Mouse (Mus musculus): Measurements from ENCODE around the gene Tspear.

GRCm38 (mm10) chr10:77902894-77903715, 216.7 kb downstream of the Tspear start:
- TF ChIP-seq CTCF (IDR thresholded peaks at IDR 0.05; ENCODE audit: extremely low read depth, insufficient read depth, insufficient read length, insufficient replicate concordance) (no peak), POLR2A (IDR thresholded peaks at IDR 0.05; ENCODE audit: low read depth, low read length) (no peak)
